Mouse (Mus musculus): ENCODE results near the gene Irgc1.
"Not testable (repeated sequence)": the region's sequence is repeated elsewhere in the genome, so short reads cannot be mapped to it uniquely, and the experiment has no call there.

The Irgc1 gene

GRCm38 (mm10) chr7:24400489-24400888 lies 51.6 kb downstream of the Irgc1 start:
- DNase-seq (ENCODE audit: low read depth, low spot score) = not testable (repeated sequence)

DNA sequence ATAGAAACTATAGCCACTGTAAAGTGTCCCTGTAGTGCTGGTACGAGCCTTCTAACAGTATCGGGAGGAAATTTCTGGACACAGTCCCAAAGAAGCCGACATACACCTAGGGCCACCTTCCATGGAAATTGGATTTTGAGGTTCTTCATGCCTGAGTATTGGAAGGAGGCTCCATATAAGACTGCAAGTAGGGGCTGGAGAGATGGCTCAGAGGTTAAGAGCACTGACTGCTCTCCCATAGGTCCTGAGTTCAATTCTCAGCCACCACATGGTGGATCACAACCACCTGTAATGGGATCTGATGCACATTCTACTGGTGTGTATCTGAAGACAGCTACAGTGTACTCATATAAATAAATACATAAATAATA lies 52.0 kb downstream of the Irgc1 start:
- DNase-seq (ENCODE audit: low read depth, low spot score) = no peak

DNA sequence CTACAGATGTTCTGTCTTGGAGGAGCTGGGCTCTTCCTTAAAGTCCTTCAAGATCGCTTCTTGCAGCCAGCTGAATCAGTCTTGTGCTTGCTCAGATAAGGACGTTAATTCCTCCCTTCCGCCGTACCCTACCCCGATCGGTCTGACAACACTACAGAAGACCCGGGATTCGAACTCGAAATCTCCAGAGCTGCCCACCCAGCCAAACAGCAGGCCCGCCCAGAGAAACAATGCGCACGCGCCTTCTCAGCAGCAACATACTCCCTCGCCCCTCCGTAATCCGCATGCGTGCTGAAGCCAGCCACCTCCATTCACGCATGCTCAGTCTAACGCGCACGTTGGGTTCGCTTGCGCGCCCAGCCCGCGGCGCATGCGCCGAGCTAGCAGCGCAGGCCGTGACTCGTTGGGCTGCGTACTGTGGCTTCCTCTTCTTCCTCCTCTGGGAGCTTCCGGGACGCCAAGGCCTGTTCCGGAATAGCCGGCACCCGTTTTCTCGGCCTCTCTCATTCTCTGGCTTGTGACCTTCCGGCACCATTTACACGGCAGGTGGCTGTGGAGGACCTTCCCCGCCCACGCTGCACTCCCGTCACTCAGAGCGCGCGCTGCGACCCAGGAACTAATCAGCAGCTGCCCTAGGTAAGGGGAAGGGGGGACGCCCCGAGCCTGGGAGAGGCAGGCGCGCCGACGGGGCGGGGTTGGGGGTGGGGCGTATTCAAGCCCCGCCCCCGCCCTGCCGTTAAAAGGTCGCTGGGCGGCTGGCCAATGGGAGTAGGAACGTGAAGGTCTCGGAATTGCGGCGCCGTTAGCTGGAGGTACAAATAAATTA lies 52.6 kb downstream of the Irgc1 start, which contains the start of gene Smg9:
Smg9 (plus strand) TSS at position 364 of the 826 bp plus-strand sequence.
- peak; percentile 99 for DNase-seq (ENCODE audit: low read depth, low spot score)

DNA sequence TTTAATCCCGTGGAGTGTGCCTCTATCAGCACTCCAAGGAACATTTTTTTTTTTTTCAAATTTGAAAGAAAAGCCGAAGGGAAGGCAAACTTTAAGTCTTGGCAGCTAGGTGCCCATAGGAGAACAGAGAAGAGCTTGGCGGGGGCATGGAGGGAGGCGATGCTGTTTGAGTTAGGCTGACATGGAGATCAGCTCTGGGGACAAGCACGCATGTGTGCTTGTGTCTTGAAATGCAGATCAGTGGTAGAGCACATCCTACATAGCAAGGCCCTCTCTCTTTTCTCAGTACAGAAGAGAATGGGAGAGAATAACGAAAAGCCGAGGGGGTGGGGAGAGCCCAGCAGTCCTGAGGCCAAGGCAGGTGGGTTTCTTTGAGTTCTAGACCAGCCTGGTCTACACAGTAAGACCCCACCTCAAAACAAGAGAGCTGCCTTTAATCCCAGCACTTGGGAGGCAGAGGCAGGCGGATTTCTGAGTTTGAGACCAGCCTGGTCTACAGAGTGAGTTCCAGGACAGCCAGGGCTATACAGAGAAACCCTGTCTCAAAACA lies 53.7 kb downstream of the Irgc1 start:
- no peak for DNase-seq (ENCODE audit: low read depth, low spot score)

- no peak for DNase-seq (ENCODE audit: low read depth, low spot score)
These were observed 55.3 kb downstream of the Irgc1 start for GRCm38 (mm10) chr7:24396832-24397231.

- DNase-seq (ENCODE audit: low read depth, low spot score) = no peak
These were observed 57.5 kb downstream of the Irgc1 start for GRCm38 (mm10) chr7:24394475-24395161.

GRCm38 (mm10) chr7:24394054-24394453 lies 58.0 kb downstream of the Irgc1 start:
- DNase-seq (ENCODE audit: low read depth, low spot score) = no peak

- no peak for DNase-seq (ENCODE audit: low read depth, low spot score)
These were observed 60.4 kb downstream of the Irgc1 start for GRCm38 (mm10) chr7:24391687-24392086.

GRCm38 (mm10) chr7:24391077-24391476 lies 61.0 kb downstream of the Irgc1 start:
- DNase-seq (ENCODE audit: low read depth, low spot score) = no peak

DNA sequence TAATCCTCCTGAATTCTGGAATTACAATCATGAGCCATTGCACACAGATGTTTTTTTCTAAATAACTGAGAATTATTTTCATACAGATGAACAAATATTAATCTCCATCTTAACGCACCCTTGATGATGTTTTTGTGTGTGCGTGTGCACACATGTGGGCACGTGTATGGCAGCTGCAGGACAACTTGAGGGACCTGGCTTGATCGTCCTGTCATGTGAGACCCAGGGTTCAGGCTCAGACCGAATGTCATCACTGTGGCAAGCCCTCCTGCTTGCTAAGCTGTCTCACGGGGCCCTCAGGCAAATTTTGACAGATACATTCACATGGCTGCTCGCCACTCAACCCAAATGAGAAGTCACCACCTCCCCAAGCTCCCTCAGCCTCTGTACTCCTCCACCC lies 61.6 kb downstream of the Irgc1 start:
- DNase-seq (ENCODE audit: low read depth, low spot score) = no peak

- DNase-seq (ENCODE audit: low read depth, low spot score) = no peak
These were observed 62.4 kb downstream of the Irgc1 start for GRCm38 (mm10) chr7:24389516-24390187.

- DNase-seq (ENCODE audit: low read depth, low spot score) = no peak
These were observed 65.0 kb downstream of the Irgc1 start for GRCm38 (mm10) chr7:24387059-24387556.

- DNase-seq (ENCODE audit: low read depth, low spot score) = peak; percentile 72
These were observed 67.3 kb downstream of the Irgc1 start for GRCm38 (mm10) chr7:24384827-24385226.

- DNase-seq (ENCODE audit: low read depth, low spot score) = no peak
These were observed 68.0 kb downstream of the Irgc1 start for GRCm38 (mm10) chr7:24384070-24384469.

- DNase-seq (ENCODE audit: low read depth, low spot score) = no peak
These were observed 69.2 kb downstream of the Irgc1 start for GRCm38 (mm10) chr7:24382730-24383372.

Measured in ES-CJ7 (cell line).